Mouse (Mus musculus): Measurements from ENCODE around the gene Bhmt. TPM values are rescaled to one million over a fixed set of nuclear protein-coding genes. Genes with fewer than 3 reads are reported as not detected.

Bhmt gene
- polyA plus RNA-seq (2015; fragmentation: Nextera tagmentation; extraction: Ambion mirVana), result 0.08 and 0.76 TPM in 2 replicates

GRCm38 (mm10) chr13:93637282-93638245, at the start of gene Bhmt:
Bhmt (minus strand) TSS chr13:93637961.
- H3K9ac ChIP-seq, result no peak within 1 kb of the TSS
- H3K27me3 ChIP-seq, result no peaks in the 10 kb centered on the region
- H3K27ac ChIP-seq, result no peak within 1 kb of the TSS
- WGBS, result 66% methylated on average over 19 of the region's 19 CpGs
- H3K36me3 ChIP-seq, result no peaks in the 10 kb centered on the region
- no peaks in the 10 kb centered on the region for H3K9me3 ChIP-seq (replicated peaks)
- H3K4me1 ChIP-seq (replicated peaks), result no peaks in the 10 kb centered on the region
- no peak within 1 kb of the TSS for H3K4me2 ChIP-seq
- ATAC-seq (replicated peaks; ENCODE audit: insufficient number of reproducible peaks, insufficient read depth, low FRiP score, low read depth), result no peak
- no peak within 1 kb of the TSS for H3K4me3 ChIP-seq

GRCm38 (mm10) chr13:93687321-93687720, 49.6 kb upstream of the Bhmt start:
- 21% methylated on average over 5 of the region's 5 CpGs for WGBS
- Histone ChIP-seq H3K27me3 (no peaks in the 10 kb centered on the region), H3K9me3 (replicated peaks) (no peaks in the 10 kb centered on the region), H3K27ac (no peak overlapping the region), H3K4me1 (replicated peaks) (no peaks in the 10 kb centered on the region), H3K4me2 (no peak overlapping the region), H3K4me3 (no peak overlapping the region), H3K9ac (no peak overlapping the region), H3K36me3 (no peaks in the 10 kb centered on the region)
- no peak for ATAC-seq (replicated peaks; ENCODE audit: insufficient number of reproducible peaks, insufficient read depth, low FRiP score, low read depth)

GRCm38 (mm10) chr13:93685226-93685625, 47.5 kb upstream of the Bhmt start:
- H3K4me1 ChIP-seq (replicated peaks), result no peaks in the 10 kb centered on the region
- no peaks in the 10 kb centered on the region for H3K27me3 ChIP-seq
- no peak overlapping the region for H3K27ac ChIP-seq
- H3K4me2 ChIP-seq, result no peak overlapping the region
- H3K4me3 ChIP-seq, result no peak overlapping the region
- H3K9me3 ChIP-seq (replicated peaks), result no peaks in the 10 kb centered on the region
- WGBS, result 84% methylated on average over 4 of the region's 4 CpGs
- H3K36me3 ChIP-seq, result no peaks in the 10 kb centered on the region
- ATAC-seq (replicated peaks; ENCODE audit: insufficient number of reproducible peaks, insufficient read depth, low FRiP score, low read depth), result no peak
- no peak overlapping the region for H3K9ac ChIP-seq

GRCm38 (mm10) chr13:93683336-93683735, 45.6 kb upstream of the Bhmt start:
- ATAC-seq (replicated peaks; ENCODE audit: insufficient number of reproducible peaks, insufficient read depth, low FRiP score, low read depth), result no peak
- no peaks in the 10 kb centered on the region for H3K9me3 ChIP-seq (replicated peaks)
- H3K4me1 ChIP-seq (replicated peaks), result no peaks in the 10 kb centered on the region
- H3K4me3 ChIP-seq, result no peak overlapping the region
- H3K4me2 ChIP-seq, result no peak overlapping the region
- H3K36me3 ChIP-seq, result no peaks in the 10 kb centered on the region
- no peak overlapping the region for H3K27ac ChIP-seq
- H3K27me3 ChIP-seq, result no peaks in the 10 kb centered on the region
- H3K9ac ChIP-seq, result no peak overlapping the region

- 48% methylated on average over 9 of the region's 9 CpGs for WGBS
- ATAC-seq (replicated peaks; ENCODE audit: insufficient number of reproducible peaks, insufficient read depth, low FRiP score, low read depth), result no peak
- Histone ChIP-seq H3K4me1 (replicated peaks) (peaks cover 7% of the 10 kb centered on the region; the same call in 1 of the 2 replicates), H3K9me3 (replicated peaks) (no peaks in the 10 kb centered on the region), H3K27ac (no peak overlapping the region), H3K4me2 (no peak overlapping the region), H3K9ac (no peak overlapping the region), H3K36me3 (no peaks in the 10 kb centered on the region), H3K27me3 (peaks cover 14% of the 10 kb centered on the region), H3K4me3 (no peak overlapping the region)
Observed at GRCm38 (mm10) chr13:93676864-93677263, 39.1 kb upstream of the Bhmt start.

- Histone ChIP-seq H3K36me3 (no peaks in the 10 kb centered on the region), H3K4me3 (peak within 1 kb of the TSS; percentile 33), H3K27ac (no peak within 1 kb of the TSS), H3K4me2 (peak within 1 kb of the TSS; percentile 58), H3K9me3 (replicated peaks) (no peaks in the 10 kb centered on the region), H3K27me3 (peaks cover 14% of the 10 kb centered on the region), H3K9ac (no peak within 1 kb of the TSS), H3K4me1 (replicated peaks) (peaks cover 7% of the 10 kb centered on the region; the same call in 1 of the 2 replicates)
- no peak for ATAC-seq (replicated peaks; ENCODE audit: insufficient number of reproducible peaks, insufficient read depth, low FRiP score, low read depth)
- 9% methylated on average over 30 of the region's 31 CpGs for WGBS
Observed at GRCm38 (mm10) chr13:93674131-93674561, 36.4 kb upstream of the Bhmt start, which contains the start of the genes Bhmt2 and Dmgdh. Bhmt2 (minus strand) TSS chr13:93674302. Dmgdh (plus strand) TSS chr13:93674433.

GRCm38 (mm10) chr13:93673296-93673695, 35.5 kb upstream of the Bhmt start:
- no peak for ATAC-seq (replicated peaks; ENCODE audit: insufficient number of reproducible peaks, insufficient read depth, low FRiP score, low read depth)
- Histone ChIP-seq H3K36me3 (no peaks in the 10 kb centered on the region), H3K27me3 (peaks cover 14% of the 10 kb centered on the region), H3K27ac (no peak overlapping the region), H3K9ac (no peak overlapping the region), H3K4me2 (no peak overlapping the region), H3K4me3 (no peak overlapping the region), H3K4me1 (replicated peaks) (peaks cover 7% of the 10 kb centered on the region; the same call in 1 of the 2 replicates), H3K9me3 (replicated peaks) (no peaks in the 10 kb centered on the region)
- WGBS, result 70% methylated on average over 2 of the region's 2 CpGs

GRCm38 (mm10) chr13:93672371-93672770, 34.6 kb upstream of the Bhmt start:
- Histone ChIP-seq H3K4me1 (replicated peaks) (peaks cover 7% of the 10 kb centered on the region; the same call in 1 of the 2 replicates), H3K27me3 (peaks cover 14% of the 10 kb centered on the region), H3K9me3 (replicated peaks) (no peaks in the 10 kb centered on the region), H3K9ac (no peak overlapping the region), H3K27ac (no peak overlapping the region), H3K4me2 (no peak overlapping the region), H3K4me3 (no peak overlapping the region), H3K36me3 (no peaks in the 10 kb centered on the region)
- ATAC-seq (replicated peaks; ENCODE audit: insufficient number of reproducible peaks, insufficient read depth, low FRiP score, low read depth), result no peak
- 85% methylated on average over 4 of the region's 4 CpGs for WGBS

- no peak overlapping the region for H3K27ac ChIP-seq
- no peaks in the 10 kb centered on the region for H3K36me3 ChIP-seq
- no peak overlapping the region for H3K4me2 ChIP-seq
- no peaks in the 10 kb centered on the region for H3K27me3 ChIP-seq
- no peaks in the 10 kb centered on the region for H3K4me1 ChIP-seq (replicated peaks)
- no peak overlapping the region for H3K4me3 ChIP-seq
- no peak overlapping the region for H3K9ac ChIP-seq
- ATAC-seq (replicated peaks; ENCODE audit: insufficient number of reproducible peaks, insufficient read depth, low FRiP score, low read depth), result no peak
- H3K9me3 ChIP-seq (replicated peaks), result no peaks in the 10 kb centered on the region
- WGBS, result 66% methylated on average over 4 of the region's 4 CpGs
Observed at GRCm38 (mm10) chr13:93667586-93667985, 29.8 kb upstream of the Bhmt start.

- Histone ChIP-seq H3K27me3 (no peaks in the 10 kb centered on the region), H3K4me2 (no peak overlapping the region), H3K27ac (no peak overlapping the region), H3K9me3 (replicated peaks) (no peaks in the 10 kb centered on the region), H3K4me1 (replicated peaks) (no peaks in the 10 kb centered on the region), H3K36me3 (no peaks in the 10 kb centered on the region), H3K4me3 (no peak overlapping the region), H3K9ac (no peak overlapping the region)
- ATAC-seq (replicated peaks; ENCODE audit: insufficient number of reproducible peaks, insufficient read depth, low FRiP score, low read depth), result no peak
- WGBS, result 64% methylated on average over 5 of the region's 5 CpGs
Observed at GRCm38 (mm10) chr13:93657941-93658340, 20.2 kb upstream of the Bhmt start.

GRCm38 (mm10) chr13:93653382-93653781, 15.6 kb upstream of the Bhmt start:
- ATAC-seq (replicated peaks; ENCODE audit: insufficient number of reproducible peaks, insufficient read depth, low FRiP score, low read depth), result no peak
- Histone ChIP-seq H3K27ac (no peak overlapping the region), H3K27me3 (no peaks in the 10 kb centered on the region), H3K36me3 (no peaks in the 10 kb centered on the region), H3K4me3 (no peak overlapping the region), H3K4me1 (replicated peaks) (no peaks in the 10 kb centered on the region), H3K9me3 (replicated peaks) (no peaks in the 10 kb centered on the region), H3K4me2 (no peak overlapping the region), H3K9ac (no peak overlapping the region)
- 73% methylated on average over 6 of the region's 6 CpGs for WGBS
